Mouse (Mus musculus): ENCODE results near the gene Neu3. TPM values are rescaled to one million over a fixed set of nuclear protein-coding genes. Genes with fewer than 3 reads are reported as not detected.
"Not testable (repeated sequence)": the region's sequence is repeated elsewhere in the genome, so short reads cannot be mapped to it uniquely, and the experiment has no call there.

Gene Neu3
- polyA plus RNA-seq, 1 experiment from 2014 or later: 1.5 TPM

GRCm38 (mm10) chr7:99825511-99825910 lies 2.7 kb downstream of the Neu3 start:
- no peaks in the 10 kb centered on the region for H3K9me3 ChIP-seq (ENCODE audit: control insufficient read depth, low read length)
- 84% methylated on average over 9 of the region's 9 CpGs for WGBS
- H3K36me3 ChIP-seq (ENCODE audit: control insufficient read depth, insufficient read depth, low read length): no peaks in the 10 kb centered on the region
- no peaks in the 10 kb centered on the region for H3K27me3 ChIP-seq (ENCODE audit: control insufficient read depth, insufficient read depth, low read length)
- no peak overlapping the region for H3K4me3 ChIP-seq (ENCODE audit: low read depth, low read length)
- no peak overlapping the region for H3K27ac ChIP-seq (ENCODE audit: low read depth, low read length)
- H3K4me2 ChIP-seq: no peak overlapping the region
- no peak overlapping the region for H3K9ac ChIP-seq (ENCODE audit: low read length)
- DNase-seq (ENCODE audit: low spot score, missing footprints) (no peak), ATAC-seq (ENCODE audit: low FRiP score) (no peak)
- peaks cover 5% of the 10 kb centered on the region; the same call in 1 of the 2 replicates for H3K4me1 ChIP-seq (ENCODE audit: control insufficient read depth, insufficient read depth, low read length)

- no peak overlapping the region for H3K27ac ChIP-seq (ENCODE audit: low read depth, low read length)
- ATAC-seq (ENCODE audit: low FRiP score): no peak
- WGBS: 87% methylated on average over 16 of the region's 16 CpGs
Measured at GRCm38 (mm10) chr7:99824649-99825483, 3.4 kb downstream of the Neu3 start.

GRCm38 (mm10) chr7:99823045-99823663 lies 5.1 kb downstream of the Neu3 start:
- Histone ChIP-seq H3K27me3 (ENCODE audit: control insufficient read depth, insufficient read depth, low read length) (no peaks in the 10 kb centered on the region), H3K4me3 (ENCODE audit: low read depth, low read length) (no peak overlapping the region), H3K9me3 (ENCODE audit: control insufficient read depth, low read length) (no peaks in the 10 kb centered on the region), H3K9ac (ENCODE audit: low read length) (no peak overlapping the region), H3K27ac (ENCODE audit: low read depth, low read length) (no peak overlapping the region), H3K4me2 (no peak overlapping the region), H3K36me3 (ENCODE audit: control insufficient read depth, insufficient read depth, low read length) (no peaks in the 10 kb centered on the region), H3K4me1 (ENCODE audit: control insufficient read depth, insufficient read depth, low read length) (no peaks in the 10 kb centered on the region)
- ATAC-seq (ENCODE audit: low FRiP score) (no peak), DNase-seq (ENCODE audit: low spot score, missing footprints) (no peak)
- 87% methylated on average over 10 of the region's 10 CpGs for WGBS

More at GRCm38 (mm10) chr7:99824649-99825483, 3.4 kb downstream of the Neu3 start:
- Histone ChIP-seq H3K4me1 (ENCODE audit: control insufficient read depth, insufficient read depth, low read length) (peaks cover 5% of the 10 kb centered on the region; the same call in 1 of the 2 replicates), H3K9ac (ENCODE audit: low read length) (no peak overlapping the region), H3K27me3 (ENCODE audit: control insufficient read depth, insufficient read depth, low read length) (no peaks in the 10 kb centered on the region), H3K4me2 (no peak overlapping the region), H3K4me3 (ENCODE audit: low read depth, low read length) (no peak overlapping the region), H3K9me3 (ENCODE audit: control insufficient read depth, low read length) (no peaks in the 10 kb centered on the region), H3K36me3 (ENCODE audit: control insufficient read depth, insufficient read depth, low read length) (no peaks in the 10 kb centered on the region)
- no peak for DNase-seq (ENCODE audit: low spot score, missing footprints)

- H3K4me3 ChIP-seq (ENCODE audit: low read depth, low read length): no peak overlapping the region
- H3K4me1 ChIP-seq (ENCODE audit: control insufficient read depth, insufficient read depth, low read length): no peaks in the 10 kb centered on the region
- no peaks in the 10 kb centered on the region for H3K36me3 ChIP-seq (ENCODE audit: control insufficient read depth, insufficient read depth, low read length)
- H3K4me2 ChIP-seq: no peak overlapping the region
- no peak overlapping the region for H3K27ac ChIP-seq (ENCODE audit: low read depth, low read length)
- no peak overlapping the region for H3K9ac ChIP-seq (ENCODE audit: low read length)
- 91% methylated on average over 5 of the region's 5 CpGs for WGBS
- no peaks in the 10 kb centered on the region for H3K9me3 ChIP-seq (ENCODE audit: control insufficient read depth, low read length)
- H3K27me3 ChIP-seq (ENCODE audit: control insufficient read depth, insufficient read depth, low read length): no peaks in the 10 kb centered on the region
- DNase-seq (ENCODE audit: low spot score, missing footprints) (no peak), ATAC-seq (ENCODE audit: low FRiP score) (no peak)
Measured at GRCm38 (mm10) chr7:99822426-99822825, 5.8 kb downstream of the Neu3 start.

- Histone ChIP-seq H3K27ac (ENCODE audit: low read depth, low read length) (no peak overlapping the region), H3K27me3 (ENCODE audit: control insufficient read depth, insufficient read depth, low read length) (no peaks in the 10 kb centered on the region), H3K36me3 (ENCODE audit: control insufficient read depth, insufficient read depth, low read length) (no peaks in the 10 kb centered on the region), H3K4me3 (ENCODE audit: low read depth, low read length) (no peak overlapping the region), H3K4me2 (no peak overlapping the region), H3K9ac (ENCODE audit: low read length) (no peak overlapping the region), H3K9me3 (ENCODE audit: control insufficient read depth, low read length) (no peaks in the 10 kb centered on the region), H3K4me1 (ENCODE audit: control insufficient read depth, insufficient read depth, low read length) (no peaks in the 10 kb centered on the region)
- no peak for DNase-seq (ENCODE audit: low spot score, missing footprints)
- 86% methylated on average over 2 of the region's 2 CpGs for WGBS
- no peak for ATAC-seq (ENCODE audit: low FRiP score)
Measured at GRCm38 (mm10) chr7:99821953-99822352, 6.3 kb downstream of the Neu3 start.

- H3K27ac ChIP-seq (ENCODE audit: low read depth, low read length); H3K4me2 ChIP-seq; H3K27me3 ChIP-seq (ENCODE audit: control insufficient read depth, insufficient read depth, low read length); H3K4me1 ChIP-seq (ENCODE audit: control insufficient read depth, insufficient read depth, low read length); H3K9ac ChIP-seq (ENCODE audit: low read length); DNase-seq (ENCODE audit: low spot score, missing footprints); H3K9me3 ChIP-seq (ENCODE audit: control insufficient read depth, low read length); H3K36me3 ChIP-seq (ENCODE audit: control insufficient read depth, insufficient read depth, low read length); ATAC-seq (ENCODE audit: low FRiP score); H3K4me3 ChIP-seq (ENCODE audit: low read depth, low read length): not testable (repeated sequence)
- WGBS: 19% methylated on average over 9 of the region's 9 CpGs
Measured at GRCm38 (mm10) chr7:99818181-99818725, 10.0 kb downstream of the Neu3 start.

GRCm38 (mm10) chr7:99813394-99813793 lies 14.8 kb downstream of the Neu3 start:
- H3K4me1 ChIP-seq (ENCODE audit: control insufficient read depth, insufficient read depth, low read length): no peaks in the 10 kb centered on the region
- H3K4me2 ChIP-seq: no peak overlapping the region
- no peak overlapping the region for H3K27ac ChIP-seq (ENCODE audit: low read depth, low read length)
- H3K9ac ChIP-seq (ENCODE audit: low read length): no peak overlapping the region
- ATAC-seq (ENCODE audit: low FRiP score) (no peak), DNase-seq (ENCODE audit: low spot score, missing footprints) (no peak)
- H3K9me3 ChIP-seq (ENCODE audit: control insufficient read depth, low read length): no peaks in the 10 kb centered on the region
- H3K27me3 ChIP-seq (ENCODE audit: control insufficient read depth, insufficient read depth, low read length): no peaks in the 10 kb centered on the region
- no peaks in the 10 kb centered on the region for H3K36me3 ChIP-seq (ENCODE audit: control insufficient read depth, insufficient read depth, low read length)
- H3K4me3 ChIP-seq (ENCODE audit: low read depth, low read length): no peak overlapping the region
- WGBS: 90% methylated on average over 11 of the region's 11 CpGs

GRCm38 (mm10) chr7:99811661-99812060 lies 16.6 kb downstream of the Neu3 start:
- Histone ChIP-seq H3K4me2 (no peak overlapping the region), H3K4me3 (ENCODE audit: low read depth, low read length) (no peak overlapping the region), H3K4me1 (ENCODE audit: control insufficient read depth, insufficient read depth, low read length) (no peaks in the 10 kb centered on the region), H3K9ac (ENCODE audit: low read length) (no peak overlapping the region), H3K27ac (ENCODE audit: low read depth, low read length) (no peak overlapping the region), H3K9me3 (ENCODE audit: control insufficient read depth, low read length) (no peaks in the 10 kb centered on the region), H3K36me3 (ENCODE audit: control insufficient read depth, insufficient read depth, low read length) (no peaks in the 10 kb centered on the region), H3K27me3 (ENCODE audit: control insufficient read depth, insufficient read depth, low read length) (no peaks in the 10 kb centered on the region)
- ATAC-seq (ENCODE audit: low FRiP score) (no peak), DNase-seq (ENCODE audit: low spot score, missing footprints) (no peak)
- 85% methylated on average over 4 of the region's 4 CpGs for WGBS

- H3K9me3 ChIP-seq (ENCODE audit: control insufficient read depth, low read length): no peaks in the 10 kb centered on the region
- no peak overlapping the region for H3K9ac ChIP-seq (ENCODE audit: low read length)
- DNase-seq (ENCODE audit: low spot score, missing footprints): no peak
- H3K4me1 ChIP-seq (ENCODE audit: control insufficient read depth, insufficient read depth, low read length): no peaks in the 10 kb centered on the region
- no peak for ATAC-seq (ENCODE audit: low FRiP score)
- H3K4me3 ChIP-seq (ENCODE audit: low read depth, low read length): no peak overlapping the region
- H3K4me2 ChIP-seq: no peak overlapping the region
- H3K36me3 ChIP-seq (ENCODE audit: control insufficient read depth, insufficient read depth, low read length): no peaks in the 10 kb centered on the region
- no peaks in the 10 kb centered on the region for H3K27me3 ChIP-seq (ENCODE audit: control insufficient read depth, insufficient read depth, low read length)
- 97% methylated on average over 2 of the region's 2 CpGs for WGBS
- H3K27ac ChIP-seq (ENCODE audit: low read depth, low read length): no peak overlapping the region
Measured at GRCm38 (mm10) chr7:99810814-99811213, 17.4 kb downstream of the Neu3 start.
